Mouse (Mus musculus): ENCODE results near the gene Mrtfa. TPM values are rescaled to one million over a fixed set of nuclear protein-coding genes. Genes with fewer than 3 reads are reported as not detected.

The Mrtfa gene
- total and polyA plus RNA-seq, 3 experiments = 2.3 to 18.3 (median 17.2) TPM

DNA sequence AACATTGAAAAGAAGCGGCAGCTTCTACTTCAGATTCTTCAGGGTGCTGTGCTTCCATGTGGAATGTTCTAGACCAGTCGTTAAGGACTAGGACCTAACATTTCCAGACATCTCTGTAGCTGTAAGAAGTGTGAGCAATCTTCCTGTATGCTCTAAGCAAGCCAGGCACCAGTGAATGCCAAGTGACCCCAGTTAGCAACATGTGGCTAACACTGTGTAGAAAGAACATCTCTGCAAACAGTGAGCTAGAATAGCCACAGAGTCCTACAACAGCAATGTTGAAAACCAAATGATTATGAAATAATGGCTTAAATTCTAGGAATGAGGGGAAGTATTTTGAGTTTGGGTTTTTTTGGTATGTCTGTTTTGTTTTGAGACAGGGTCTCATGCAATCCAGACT is 66.3 kb downstream of the Mrtfa start:
- Histone ChIP-seq H3K4me3 (ENCODE audit: low read depth, low read length) (no peak overlapping the region), H3K9me3 (replicated peaks) (no peaks in the 10 kb centered on the region), H3K4me1 (ENCODE audit: insufficient read depth, low read depth, low read length) (no peaks in the 10 kb centered on the region), H3K27me3 (ENCODE audit: insufficient read depth, low read length) (no peaks in the 10 kb centered on the region), H3K36me3 (replicated peaks) (no peaks in the 10 kb centered on the region)
- TF ChIP-seq GATA2 (IDR thresholded peaks at IDR 0.05; ENCODE audit: borderline replicate concordance, low read depth, low read length) (no peak), GATA1 (IDR thresholded peaks at IDR 0.05; ENCODE audit: borderline replicate concordance, low read length) (no peak), CTCF (IDR thresholded peaks at IDR 0.05; ENCODE audit: low read depth, low read length) (no peak), TAL1 (conservative IDR thresholded peaks at IDR 0.05; ENCODE audit: low read depth, low read length) (no peak), POLR2AphosphoS5 (IDR thresholded peaks at IDR 0.05; ENCODE audit: insufficient replicate concordance, low read depth, low read length) (no peak)
- DNase-seq (ENCODE audit: low spot score) = no peak
- ATAC-seq (ENCODE audit: extremely low read depth, insufficient number of reproducible peaks, low FRiP score, poor library complexity, severe bottlenecking) = no peak

DNA sequence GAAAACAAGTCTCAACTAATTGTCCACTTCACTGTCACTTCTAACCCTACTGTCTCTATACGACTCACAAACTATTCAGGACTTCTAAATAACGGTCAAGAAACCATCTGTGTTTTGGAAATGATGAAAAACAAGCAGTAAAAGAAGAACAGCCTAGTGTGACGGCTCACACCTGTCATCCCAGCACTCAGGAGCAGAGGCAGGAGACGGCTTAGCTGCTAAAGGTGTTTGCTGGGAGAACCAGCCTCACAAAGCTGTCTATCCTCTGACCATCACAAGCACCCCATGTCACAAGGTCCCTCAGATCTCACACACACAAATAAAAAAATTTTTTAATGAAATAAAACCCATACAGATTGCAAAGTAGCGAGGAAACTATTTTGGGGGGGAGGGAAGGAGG is 67.4 kb downstream of the Mrtfa start:
- DNase-seq (ENCODE audit: low spot score) (no peak), ATAC-seq (ENCODE audit: extremely low read depth, insufficient number of reproducible peaks, low FRiP score, poor library complexity, severe bottlenecking) (no peak)
- no peaks in the 10 kb centered on the region for H3K4me1 ChIP-seq (ENCODE audit: insufficient read depth, low read depth, low read length)
- H3K36me3 ChIP-seq (replicated peaks) = no peaks in the 10 kb centered on the region
- H3K9me3 ChIP-seq (replicated peaks) = no peaks in the 10 kb centered on the region
- TF ChIP-seq CTCF (IDR thresholded peaks at IDR 0.05; ENCODE audit: low read depth, low read length) = no peak
- no peak for TF ChIP-seq GATA1 (IDR thresholded peaks at IDR 0.05; ENCODE audit: borderline replicate concordance, low read length)
- no peak for TF ChIP-seq GATA2 (IDR thresholded peaks at IDR 0.05; ENCODE audit: borderline replicate concordance, low read depth, low read length)
- no peak for TF ChIP-seq TAL1 (conservative IDR thresholded peaks at IDR 0.05; ENCODE audit: low read depth, low read length)
- TF ChIP-seq POLR2AphosphoS5 (IDR thresholded peaks at IDR 0.05; ENCODE audit: insufficient replicate concordance, low read depth, low read length) = no peak
- H3K4me3 ChIP-seq (ENCODE audit: low read depth, low read length) = no peak overlapping the region
- H3K27me3 ChIP-seq (ENCODE audit: insufficient read depth, low read length) = no peaks in the 10 kb centered on the region

DNA sequence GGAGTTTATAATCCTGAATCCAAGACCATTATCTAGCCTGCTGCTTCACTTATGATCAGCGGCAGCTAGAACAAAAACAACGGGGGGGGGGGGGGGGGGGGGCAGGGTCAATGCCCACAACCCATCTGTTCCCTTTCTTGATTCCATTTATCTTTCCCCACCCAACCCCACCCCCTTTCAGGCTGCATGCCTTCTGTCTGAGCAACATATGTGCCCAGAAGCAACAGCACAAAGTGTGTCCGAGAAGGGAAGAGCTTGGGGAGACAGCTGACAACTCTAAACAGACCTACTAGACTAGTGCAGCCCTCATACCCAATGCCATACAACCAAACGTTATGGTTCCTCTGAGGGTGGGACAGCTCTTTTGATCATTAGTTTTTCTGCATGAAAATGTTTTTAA is 68.0 kb downstream of the Mrtfa start:
- no peak overlapping the region for H3K4me3 ChIP-seq (ENCODE audit: low read depth, low read length)
- H3K27me3 ChIP-seq (ENCODE audit: insufficient read depth, low read length) = no peaks in the 10 kb centered on the region
- TF ChIP-seq POLR2AphosphoS5 (IDR thresholded peaks at IDR 0.05; ENCODE audit: insufficient replicate concordance, low read depth, low read length) (no peak), GATA1 (IDR thresholded peaks at IDR 0.05; ENCODE audit: borderline replicate concordance, low read length) (no peak), GATA2 (IDR thresholded peaks at IDR 0.05; ENCODE audit: borderline replicate concordance, low read depth, low read length) (no peak), CTCF (IDR thresholded peaks at IDR 0.05; ENCODE audit: low read depth, low read length) (no peak), TAL1 (conservative IDR thresholded peaks at IDR 0.05; ENCODE audit: low read depth, low read length) (no peak)
- no peak for DNase-seq (ENCODE audit: low spot score)
- no peaks in the 10 kb centered on the region for H3K4me1 ChIP-seq (ENCODE audit: insufficient read depth, low read depth, low read length)
- H3K36me3 ChIP-seq (replicated peaks) = no peaks in the 10 kb centered on the region
- no peaks in the 10 kb centered on the region for H3K9me3 ChIP-seq (replicated peaks)
- ATAC-seq (ENCODE audit: extremely low read depth, insufficient number of reproducible peaks, low FRiP score, poor library complexity, severe bottlenecking) = no peak

DNA sequence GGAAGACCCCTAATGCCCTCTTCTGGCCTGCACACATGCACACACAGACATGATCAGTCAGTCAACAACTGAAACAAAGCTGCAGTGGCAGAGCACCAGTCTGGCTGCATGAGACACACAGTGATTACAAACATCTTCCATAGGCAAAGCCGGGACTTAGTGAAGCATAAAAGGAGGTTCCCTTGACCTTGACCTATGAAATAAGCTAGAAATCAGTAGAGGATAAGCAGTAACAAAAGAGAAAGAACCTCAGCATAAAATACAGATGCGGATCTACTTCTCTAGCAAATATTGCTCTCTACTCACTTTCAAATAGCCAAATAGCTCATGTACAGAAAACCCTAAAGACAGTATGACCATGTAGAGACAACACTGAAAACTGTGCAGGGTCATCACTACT is 68.5 kb downstream of the Mrtfa start:
- TF ChIP-seq CTCF (IDR thresholded peaks at IDR 0.05; ENCODE audit: low read depth, low read length) (no peak), GATA2 (IDR thresholded peaks at IDR 0.05; ENCODE audit: borderline replicate concordance, low read depth, low read length) (no peak), TAL1 (conservative IDR thresholded peaks at IDR 0.05; ENCODE audit: low read depth, low read length) (no peak), GATA1 (IDR thresholded peaks at IDR 0.05; ENCODE audit: borderline replicate concordance, low read length) (no peak), POLR2AphosphoS5 (IDR thresholded peaks at IDR 0.05; ENCODE audit: insufficient replicate concordance, low read depth, low read length) (no peak)
- H3K27me3 ChIP-seq (ENCODE audit: insufficient read depth, low read length) = no peaks in the 10 kb centered on the region
- H3K4me3 ChIP-seq (ENCODE audit: low read depth, low read length) = no peak overlapping the region
- DNase-seq (ENCODE audit: low spot score) (no peak), ATAC-seq (ENCODE audit: extremely low read depth, insufficient number of reproducible peaks, low FRiP score, poor library complexity, severe bottlenecking) (no peak)
- no peaks in the 10 kb centered on the region for H3K9me3 ChIP-seq (replicated peaks)
- H3K36me3 ChIP-seq (replicated peaks) = peaks cover 2% of the 10 kb centered on the region
- no peaks in the 10 kb centered on the region for H3K4me1 ChIP-seq (ENCODE audit: insufficient read depth, low read depth, low read length)

DNA sequence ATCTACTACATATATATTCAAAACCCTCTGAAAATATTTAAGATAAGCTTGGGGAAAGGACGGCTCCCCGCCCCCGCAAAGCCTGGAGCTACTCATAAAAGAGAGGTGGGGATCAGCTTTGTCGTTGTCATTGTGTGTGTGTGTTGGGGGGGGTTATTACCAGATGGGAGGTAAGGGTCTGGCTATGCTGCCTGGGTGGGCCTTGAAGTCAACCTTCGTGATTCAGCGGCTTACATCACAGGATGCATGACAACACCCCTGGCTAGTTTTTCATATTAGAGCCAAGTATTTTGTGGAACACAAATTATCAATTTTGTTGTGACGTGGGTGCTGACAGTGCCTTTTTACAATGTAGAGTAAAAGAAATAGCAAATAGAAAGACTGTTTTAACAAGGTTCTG is 69.6 kb downstream of the Mrtfa start:
- TF ChIP-seq TAL1 (conservative IDR thresholded peaks at IDR 0.05; ENCODE audit: low read depth, low read length) (no peak), POLR2AphosphoS5 (IDR thresholded peaks at IDR 0.05; ENCODE audit: insufficient replicate concordance, low read depth, low read length) (no peak), CTCF (IDR thresholded peaks at IDR 0.05; ENCODE audit: low read depth, low read length) (no peak), GATA2 (IDR thresholded peaks at IDR 0.05; ENCODE audit: borderline replicate concordance, low read depth, low read length) (no peak), GATA1 (IDR thresholded peaks at IDR 0.05; ENCODE audit: borderline replicate concordance, low read length) (no peak)
- Histone ChIP-seq H3K4me3 (ENCODE audit: low read depth, low read length) (no peak overlapping the region), H3K9me3 (replicated peaks) (no peaks in the 10 kb centered on the region), H3K4me1 (ENCODE audit: insufficient read depth, low read depth, low read length) (no peaks in the 10 kb centered on the region), H3K27me3 (ENCODE audit: insufficient read depth, low read length) (no peaks in the 10 kb centered on the region), H3K36me3 (replicated peaks) (peaks cover 5% of the 10 kb centered on the region)
- DNase-seq (ENCODE audit: low spot score) (no peak), ATAC-seq (ENCODE audit: extremely low read depth, insufficient number of reproducible peaks, low FRiP score, poor library complexity, severe bottlenecking) (no peak)

DNA sequence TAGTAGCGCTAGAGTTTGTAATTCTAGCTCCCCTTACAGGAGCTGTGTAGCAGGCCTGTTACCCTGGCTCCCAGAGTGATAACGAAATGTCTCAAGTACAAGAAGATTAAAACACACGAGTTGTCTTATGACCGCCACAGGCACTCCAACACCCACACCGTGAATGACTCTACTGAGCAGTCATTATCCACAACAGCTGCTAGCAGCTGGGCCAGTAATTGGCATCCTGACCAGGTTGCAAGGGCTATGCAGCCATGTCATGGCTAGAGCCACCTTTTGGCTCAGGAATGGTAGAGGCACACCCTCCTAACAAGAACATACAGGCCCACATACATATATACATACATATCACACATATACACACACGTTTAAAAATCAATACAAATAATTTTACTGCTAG is 70.4 kb downstream of the Mrtfa start:
- Histone ChIP-seq H3K27me3 (ENCODE audit: insufficient read depth, low read length) (no peaks in the 10 kb centered on the region), H3K36me3 (replicated peaks) (peaks cover 9% of the 10 kb centered on the region), H3K4me3 (ENCODE audit: low read depth, low read length) (no peak overlapping the region), H3K9me3 (replicated peaks) (no peaks in the 10 kb centered on the region), H3K4me1 (ENCODE audit: insufficient read depth, low read depth, low read length) (no peaks in the 10 kb centered on the region)
- TF ChIP-seq POLR2AphosphoS5 (IDR thresholded peaks at IDR 0.05; ENCODE audit: insufficient replicate concordance, low read depth, low read length) (no peak), TAL1 (conservative IDR thresholded peaks at IDR 0.05; ENCODE audit: low read depth, low read length) (no peak), GATA2 (IDR thresholded peaks at IDR 0.05; ENCODE audit: borderline replicate concordance, low read depth, low read length) (no peak), CTCF (IDR thresholded peaks at IDR 0.05; ENCODE audit: low read depth, low read length) (no peak), GATA1 (IDR thresholded peaks at IDR 0.05; ENCODE audit: borderline replicate concordance, low read length) (no peak)
- DNase-seq (ENCODE audit: low spot score) (no peak), ATAC-seq (ENCODE audit: extremely low read depth, insufficient number of reproducible peaks, low FRiP score, poor library complexity, severe bottlenecking) (no peak)

All from G1E (cell line).